Comparison of ENCODE assay signal across 29 mouse cellular contexts in the genomic region with DNA sequence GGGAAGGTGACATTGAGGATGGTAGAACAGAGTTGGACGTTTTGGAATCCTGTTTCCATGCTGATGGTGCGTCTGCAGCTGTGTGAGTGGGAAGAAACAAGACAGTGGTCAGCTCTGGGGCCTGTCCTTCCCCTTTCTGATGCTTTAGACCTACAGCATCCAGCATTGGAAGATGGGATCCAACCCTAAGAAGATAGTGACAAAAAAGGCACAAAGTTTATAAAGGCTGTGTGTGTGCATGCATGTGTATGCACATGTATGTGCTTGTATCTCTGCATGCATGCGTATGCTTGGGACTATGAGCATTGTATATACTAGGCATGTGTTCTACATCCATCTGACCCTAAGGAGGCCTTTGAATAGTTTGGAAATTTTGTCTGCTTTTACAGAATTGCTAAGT. TPM values are rescaled to one million over a fixed set of nuclear protein-coding genes. Genes with fewer than 3 reads are reported as not detected.
DNase-seq lines count a peak whose midpoint lies in the region; ATAC-seq and TF ChIP-seq lines count a peak whose summit lies in the region.
"Had no signal": no experiment of that assay in that cellular context is flagged by ENCODE, and none has a peak within 500 bp of the region (broad histone marks: within the 10 kb centered on the region; RNA-seq: fewer than 3 reads in every experiment).

No protein-coding gene starts in this region.

- H3K9me3 ChIP-seq in liver, postnatal 0 days (ENCODE audit: low read length): no peaks in the 10 kb centered on the region
- no peaks in the 10 kb centered on the region for H3K9me3 ChIP-seq in liver, embryonic 12.5 days (replicated peaks)
- no peaks in the 10 kb centered on the region for H3K9me3 ChIP-seq in MEL (replicated peaks; ENCODE audit: insufficient read depth, low read length)
- no peaks in the 10 kb centered on the region for H3K9me3 ChIP-seq in forebrain, postnatal 0 days (ENCODE audit: low read length)
- H3K9me3 ChIP-seq: forebrain, embryonic 10.5 days; forebrain, embryonic 13.5 days; G1E; heart, embryonic 12.5 days; heart, embryonic 15.5 days; hindbrain, embryonic 10.5 days; hindbrain, embryonic 13.5 days had no signal

- WGBS in heart, adult 2 months: 78% methylated on average over 3 of the region's 3 CpGs
- 82% methylated on average over 3 of the region's 3 CpGs for WGBS in liver, postnatal 0 days (ENCODE audit: insufficient replicate concordance)
- WGBS in liver, embryonic 12.5 days (ENCODE audit: insufficient replicate concordance): 78% methylated on average over 3 of the region's 3 CpGs
- WGBS in forebrain, postnatal 0 days: 84% methylated on average over 3 of the region's 3 CpGs

- TF ChIP-seq RAD21 in MEL (IDR thresholded peaks at IDR 0.05; ENCODE audit: low read depth, low read length): no peak

- H3ac ChIP-seq in myocyte (ENCODE audit: control insufficient read depth, insufficient read length): no peak overlapping the region

- intact Hi-C loops in heart, adult 2 months (cut with DNase I): no loop called here

- DNase-seq in heart, adult 11 months: peak; percentile 69
- no peak for DNase-seq in heart, adult 2 months
- peak; percentile 11 for DNase-seq in liver, postnatal 0 days
- peak; percentile 24 for DNase-seq in MEL (ENCODE audit: low read depth, low spot score)
- no peak for DNase-seq in forebrain, postnatal 0 days
- DNase-seq: adrenal gland, adult 2 months; adrenal gland, postnatal 36 days; B cell, adult 2 months; cerebellum, adult 18-20 months; cerebellum, adult 9-10 months; cerebellum, postnatal 14 days; gastrocnemius, adult 2 months; gastrocnemius, postnatal 14 days; heart, postnatal 10 days; heart, postnatal 36 days had no signal

- H3K4me1 ChIP-seq in heart, adult 2 months (ENCODE audit: control insufficient read depth, insufficient read depth, low read length): peaks cover 7% of the 10 kb centered on the region
- no peaks in the 10 kb centered on the region; the same call in 1 of the 2 replicates for H3K4me1 ChIP-seq in liver, postnatal 0 days (ENCODE audit: insufficient read depth)
- H3K4me1 ChIP-seq in liver, embryonic 12.5 days: 0 out of 2 replicates have a peak, but pooled peaks cover 3% of the 10 kb centered on the region
- no peaks in the 10 kb centered on the region for H3K4me1 ChIP-seq in MEL (ENCODE audit: control insufficient read depth in 1 of 2, insufficient read depth in 2 of 2, low read length in 2 of 2)
- H3K4me1 ChIP-seq in forebrain, postnatal 0 days (ENCODE audit: insufficient read depth): no peaks in the 10 kb centered on the region
- H3K4me1 ChIP-seq: forebrain, embryonic 10.5 days; hindbrain, embryonic 10.5 days had no signal

- no peak overlapping the region for H3K9ac ChIP-seq in heart, adult 2 months (ENCODE audit: low read depth, low read length)
- no peak overlapping the region for H3K9ac ChIP-seq in liver, postnatal 0 days (replicated peaks)
- no peak overlapping the region for H3K9ac ChIP-seq in liver, embryonic 12.5 days
- H3K9ac ChIP-seq in MEL (ENCODE audit: control insufficient read depth, low read depth, low read length, poor library complexity, severe bottlenecking): no peak overlapping the region
- H3K9ac ChIP-seq in forebrain, postnatal 0 days: no peak overlapping the region
- H3K9ac ChIP-seq: forebrain, embryonic 13.5 days; heart, embryonic 12.5 days; heart, embryonic 15.5 days; hindbrain, embryonic 13.5 days had no signal

- H3K36me3 ChIP-seq in heart, adult 2 months (ENCODE audit: control insufficient read depth, insufficient read depth, low read length): peaks cover 57% of the 10 kb centered on the region
- H3K36me3 ChIP-seq in liver, postnatal 0 days (replicated peaks; ENCODE audit: insufficient read depth, low read length): peaks cover 90% of the 10 kb centered on the region
- peaks cover 97% of the 10 kb centered on the region for H3K36me3 ChIP-seq in liver, embryonic 12.5 days
- H3K36me3 ChIP-seq in MEL (ENCODE audit: control insufficient read depth in 1 of 2, insufficient read depth in 2 of 2, low read length in 2 of 2): peaks cover 16 to 28% of the 10 kb centered on the region in 2 experiments
- peaks cover 65% of the 10 kb centered on the region for H3K36me3 ChIP-seq in myocyte (ENCODE audit: control insufficient read depth, insufficient read depth)
- peaks cover 69% of the 10 kb centered on the region for H3K36me3 ChIP-seq in forebrain, postnatal 0 days (ENCODE audit: insufficient read depth)

- H3K4me3 ChIP-seq in heart, adult 2 months: no peak overlapping the region
- H3K4me3 ChIP-seq in liver, postnatal 0 days (ENCODE audit: low read depth, low read length): no peak overlapping the region
- H3K4me3 ChIP-seq in liver, embryonic 12.5 days: no peak overlapping the region
- H3K4me3 ChIP-seq in MEL (ENCODE audit: control insufficient read depth in 1 of 2, insufficient read depth in 1 of 2, low read depth in 2 of 2, low read length in 2 of 2): no peak overlapping the region
- no peak overlapping the region for H3K4me3 ChIP-seq in myocyte
- no peak overlapping the region for H3K4me3 ChIP-seq in forebrain, postnatal 0 days (ENCODE audit: low read depth, low read length)
- H3K4me3 ChIP-seq: forebrain, embryonic 10.5 days; forebrain, embryonic 13.5 days; gastrocnemius, adult 2 months; heart, embryonic 12.5 days; heart, embryonic 15.5 days; hindbrain, embryonic 10.5 days; hindbrain, embryonic 13.5 days had no signal

- TF ChIP-seq POLR2A in heart, adult 2 months (IDR thresholded peaks at IDR 0.05; ENCODE audit: insufficient read depth, low read depth, low read length): no peak; the same call in 1 of the 2 replicates
- TF ChIP-seq POLR2A in MEL (IDR thresholded peaks at IDR 0.05; ENCODE audit: control insufficient read depth in 1 of 2, insufficient read depth in 1 of 2, low read depth in 1 of 2, low read length in 2 of 2, poor library complexity in 1 of 2) (peak in 1 of 2 experiments; percentile 47; a peak in 2 of 4 replicates), myocyte (IDR thresholded peaks at IDR 0.05; ENCODE audit: insufficient read length, low read depth) (peak; percentile 36)

- TF ChIP-seq CTCF in heart, adult 2 months (IDR thresholded peaks at IDR 0.05): no peak
- TF ChIP-seq CTCF in liver, postnatal 0 days (IDR thresholded peaks at IDR 0.05; ENCODE audit: low read depth): no peak
- TF ChIP-seq CTCF in MEL (IDR thresholded peaks at IDR 0.05 in 2 of 3, conservative IDR thresholded peaks at IDR 0.05 in 1 of 3; ENCODE audit: control insufficient read depth in 1 of 3, insufficient read depth in 1 of 3, low read depth in 2 of 3, low read length in 3 of 3, poor library complexity in 1 of 3, severe bottlenecking in 1 of 3): no peak
- no peak for TF ChIP-seq CTCF in forebrain, postnatal 0 days (IDR thresholded peaks at IDR 0.05; ENCODE audit: low read depth)

- TF ChIP-seq EP300 in heart, adult 2 months (IDR thresholded peaks at IDR 0.05; ENCODE audit: insufficient read depth, low read depth, low read length): no peak
- no peak for TF ChIP-seq EP300 in liver, postnatal 0 days (IDR thresholded peaks at IDR 0.05; ENCODE audit: low read depth)
- no peak for TF ChIP-seq EP300 in MEL (IDR thresholded peaks at IDR 0.05; ENCODE audit: low read depth in 1 of 2, low read length in 2 of 2)

- no peak for ATAC-seq in liver, postnatal 0 days
- no peak for ATAC-seq in liver, embryonic 12.5 days
- ATAC-seq in forebrain, postnatal 0 days: no peak
- ATAC-seq: forebrain, embryonic 13.5 days; forebrain, embryonic 16.5 days; hindbrain, embryonic 16.5 days had no signal

- peaks cover 2% of the 10 kb centered on the region; the same call in 1 of the 2 replicates for H3K79me2 ChIP-seq in heart, adult 2 months (replicated peaks; ENCODE audit: control insufficient read depth, insufficient read depth, low read length)
- H3K79me2 ChIP-seq in MEL (ENCODE audit: control insufficient read depth, insufficient read depth, low read length, poor library complexity): peaks cover 8% of the 10 kb centered on the region
- H3K79me2 ChIP-seq in myocyte (ENCODE audit: control insufficient read depth, insufficient read depth): peaks cover 38% of the 10 kb centered on the region

- no peaks in the 10 kb centered on the region for H3K27me3 ChIP-seq in heart, adult 2 months (ENCODE audit: control insufficient read depth, insufficient read depth, low read length)
- H3K27me3 ChIP-seq in liver, postnatal 0 days (ENCODE audit: insufficient read depth, low read length): no peaks in the 10 kb centered on the region
- H3K27me3 ChIP-seq in liver, embryonic 12.5 days (replicated peaks): no peaks in the 10 kb centered on the region
- H3K27me3 ChIP-seq in MEL (ENCODE audit: control insufficient read depth in 1 of 2, insufficient read depth in 2 of 2, low read length in 2 of 2) (no peaks in the 10 kb centered on the region), myocyte (ENCODE audit: control insufficient read depth, insufficient read depth, insufficient read length) (no peaks in the 10 kb centered on the region)
- no peaks in the 10 kb centered on the region for H3K27me3 ChIP-seq in forebrain, postnatal 0 days (ENCODE audit: insufficient read depth, low read length)
- H3K27me3 ChIP-seq: CH12.LX; forebrain, embryonic 13.5 days; heart, embryonic 12.5 days; heart, embryonic 15.5 days; hindbrain, embryonic 13.5 days had no signal

- H3K27ac ChIP-seq in heart, adult 2 months: no peak overlapping the region
- H3K27ac ChIP-seq in liver, postnatal 0 days (ENCODE audit: low read depth): no peak overlapping the region
- no peak overlapping the region for H3K27ac ChIP-seq in liver, embryonic 12.5 days
- no peak overlapping the region for H3K27ac ChIP-seq in MEL (ENCODE audit: control insufficient read depth, low read depth, low read length)
- no peak overlapping the region for H3K27ac ChIP-seq in forebrain, postnatal 0 days (ENCODE audit: low read depth, low read length)
- H3K27ac ChIP-seq: forebrain, embryonic 10.5 days; forebrain, embryonic 13.5 days; gastrocnemius, adult 2 months; heart, embryonic 15.5 days; hindbrain, embryonic 10.5 days; hindbrain, embryonic 13.5 days had no signal

- H3K4me2 ChIP-seq in liver, postnatal 0 days (ENCODE audit: low read depth, low read length): no peak overlapping the region
- H3K4me2 ChIP-seq in liver, embryonic 12.5 days: no peak overlapping the region
- no peak overlapping the region for H3K4me2 ChIP-seq in myocyte (ENCODE audit: low read depth)
- H3K4me2 ChIP-seq in forebrain, postnatal 0 days (ENCODE audit: low read depth): no peak overlapping the region
- H3K4me2 ChIP-seq: forebrain, embryonic 13.5 days; heart, embryonic 12.5 days; heart, embryonic 15.5 days; hindbrain, embryonic 13.5 days had no signal

RNA-seq across cellular contexts. Expression of gene Srsf5, which starts 10.7 kb away (rescaled TPM):
- 100 to 1,000 TPM; 115 to 126 TPM for total RNA-seq in heart, adult 2 months (2021)
- 217 and 259 TPM in 2 replicates for polyA plus RNA-seq in heart, adult 2 months (2012; rRNA removed)
- 249 and 270 TPM in 2 replicates for polyA plus RNA-seq in liver, postnatal 0 days (2015; fragmentation: Nextera tagmentation; extraction: Ambion mirVana)
- 357 and 402 TPM in 2 replicates for polyA plus RNA-seq in liver, embryonic 12.5 days (2016; fragmentation: Nextera tagmentation; extraction: Ambion mirVana)
- 401 and 419 TPM in 2 replicates for total RNA-seq in MEL (2012; rRNA removed)
- polyA plus RNA-seq in MEL (2012; ENCODE audit: insufficient read depth in 1 of 2, insufficient read length in 2 of 2, low read depth in 1 of 2, low replicate concordance in 2 of 2, missing spikeins in 1 of 2) (100 to 1,000 TPM; 276 to 460 TPM), myocyte (2012; fragmentation: generic; extraction: Trizol) (123 TPM)
- total RNA-seq in forebrain, postnatal 0 days (2014; rRNA removed): 344 and 488 TPM in 2 replicates
- 488 and 529 TPM in 2 replicates for polyA plus RNA-seq in forebrain, postnatal 0 days (2015; fragmentation: Nextera tagmentation; extraction: Ambion mirVana)

RNA-seq across cellular contexts. Expression of gene Slc10a1, which starts 12.5 kb away (rescaled TPM):
- total RNA-seq in heart, adult 2 months (2021): not detected
- 0.61 TPM in 1 of 2 replicates, not detected in the other for polyA plus RNA-seq in heart, adult 2 months (2012; rRNA removed)
- 500 and 502 TPM in 2 replicates for polyA plus RNA-seq in liver, postnatal 0 days (2015; fragmentation: Nextera tagmentation; extraction: Ambion mirVana)
- polyA plus RNA-seq in liver, embryonic 12.5 days (2016; fragmentation: Nextera tagmentation; extraction: Ambion mirVana): 0.57 and 0.60 TPM in 2 replicates
- total RNA-seq in MEL (2012; rRNA removed): 0.12 TPM in 1 of 2 replicates, not detected in the other
- polyA plus RNA-seq in MEL (2012; ENCODE audit: insufficient read depth in 1 of 2, insufficient read length in 2 of 2, low read depth in 1 of 2, low replicate concordance in 2 of 2, missing spikeins in 1 of 2) (under 1 TPM in 1 of 2 experiments, not detected in 1; 0.18 TPM), myocyte (2012; fragmentation: generic; extraction: Trizol) (0.02 TPM)
- not detected in 2 replicates for total RNA-seq in forebrain, postnatal 0 days (2014; rRNA removed)
- not detected in 2 replicates for polyA plus RNA-seq in forebrain, postnatal 0 days (2015; fragmentation: Nextera tagmentation; extraction: Ambion mirVana)
- total RNA-seq: adrenal gland, postnatal 36 days; gastrocnemius, adult 2 months; gastrocnemius, postnatal 14 days; heart, postnatal 10 days; heart, postnatal 36 days had no signal
- polyA plus RNA-seq: frontal cortex, adult 2 months; G1E; gonadal fat pad, adult 2 months had no signal

Comparison
In these comparisons a context has a peak if more than half of its experiments do, and no peak if none do; other contexts are left out.
1. DNase-seq: peak in heart, adult 11 months (single experiment), liver, postnatal 0 days (single experiment) and MEL (single experiment); none in heart, adult 2 months (0 of 2) and forebrain, postnatal 0 days (single experiment).
2. RNA of gene Slc10a1, which starts 12.5 kb away (polyA plus RNA-seq): 500 to 502 TPM in liver, postnatal 0 days; 0.57 to 0.60 TPM in liver, embryonic 12.5 days, 0.18 TPM in MEL, 0.61 TPM in heart, adult 2 months, not detected in forebrain, postnatal 0 days and 0.02 TPM in myocyte (single experiment); every median in the first group is over 100 times any median in the second.